Mouse (Mus musculus): ENCODE measurements around the gene Tst. TPM values are rescaled to one million over a fixed set of nuclear protein-coding genes. Genes with fewer than 3 reads are reported as not detected.

Gene Tst
- polyA plus RNA-seq (2011; ENCODE audit: insufficient read depth, insufficient read length, low replicate concordance, missing spikeins) = 14.5 and 23.8 TPM in 2 replicates

GRCm38 (mm10) chr15:78405517-78406211 lies at the start of gene Tst:
Gene Tst (minus strand): TSS chr15:78405907.
- WGBS = 2% methylated on average over 34 of the region's 34 CpGs
- Histone ChIP-seq H3K27ac (ENCODE audit: control insufficient read depth, insufficient read depth, low read depth, low read length, poor library complexity) (peak within 1 kb of the TSS; percentile 92), H3K4me1 (ENCODE audit: control insufficient read depth, insufficient read depth, low read length) (peaks cover 7% of the 10 kb centered on the region), H3K4me3 (replicated peaks; ENCODE audit: control insufficient read depth, low read depth, low read length) (peak within 1 kb of the TSS; percentile 91)
- TF ChIP-seq POLR2A (IDR thresholded peaks at IDR 0.05; ENCODE audit: borderline replicate concordance, control insufficient read depth, low read depth, low read length) (0 out of 2 replicates have a peak, but pooled peaks have one; percentile 9), CTCF (IDR thresholded peaks at IDR 0.05; ENCODE audit: control insufficient read depth, insufficient read depth, low read length) (no peak)

- H3K27ac ChIP-seq (ENCODE audit: control insufficient read depth, insufficient read depth, low read depth, low read length, poor library complexity) = no peak overlapping the region
- no peak overlapping the region for H3K4me3 ChIP-seq (replicated peaks; ENCODE audit: control insufficient read depth, low read depth, low read length)
- WGBS = 42% methylated on average over 4 of the region's 4 CpGs
- no peak for TF ChIP-seq CTCF (IDR thresholded peaks at IDR 0.05; ENCODE audit: control insufficient read depth, insufficient read depth, low read length)
- TF ChIP-seq POLR2A (IDR thresholded peaks at IDR 0.05; ENCODE audit: borderline replicate concordance, control insufficient read depth, low read depth, low read length) = no peak
- H3K4me1 ChIP-seq (ENCODE audit: control insufficient read depth, insufficient read depth, low read length) = no peaks in the 10 kb centered on the region; the same call in 1 of the 2 replicates
These were observed 49.5 kb upstream of the Tst start for GRCm38 (mm10) chr15:78455168-78455567.

- no peak overlapping the region for H3K4me3 ChIP-seq (replicated peaks; ENCODE audit: control insufficient read depth, low read depth, low read length)
- TF ChIP-seq POLR2A (IDR thresholded peaks at IDR 0.05; ENCODE audit: borderline replicate concordance, control insufficient read depth, low read depth, low read length) = no peak
- TF ChIP-seq CTCF (IDR thresholded peaks at IDR 0.05; ENCODE audit: control insufficient read depth, insufficient read depth, low read length) = no peak
- H3K4me1 ChIP-seq (ENCODE audit: control insufficient read depth, insufficient read depth, low read length) = no peaks in the 10 kb centered on the region; the same call in 1 of the 2 replicates
- no peak overlapping the region for H3K27ac ChIP-seq (ENCODE audit: control insufficient read depth, insufficient read depth, low read depth, low read length, poor library complexity)
- 83% methylated on average over 3 of the region's 3 CpGs for WGBS
These were observed 47.2 kb upstream of the Tst start for GRCm38 (mm10) chr15:78452929-78453328.

GRCm38 (mm10) chr15:78451201-78451600 lies 45.5 kb upstream of the Tst start:
- TF ChIP-seq POLR2A (IDR thresholded peaks at IDR 0.05; ENCODE audit: borderline replicate concordance, control insufficient read depth, low read depth, low read length) (no peak), CTCF (IDR thresholded peaks at IDR 0.05; ENCODE audit: control insufficient read depth, insufficient read depth, low read length) (no peak)
- H3K4me3 ChIP-seq (replicated peaks; ENCODE audit: control insufficient read depth, low read depth, low read length) = no peak overlapping the region
- 37% methylated on average over 2 of the region's 2 CpGs for WGBS
- no peaks in the 10 kb centered on the region; the same call in 1 of the 2 replicates for H3K4me1 ChIP-seq (ENCODE audit: control insufficient read depth, insufficient read depth, low read length)
- no peak overlapping the region; the same call in 1 of the 2 replicates for H3K27ac ChIP-seq (ENCODE audit: control insufficient read depth, insufficient read depth, low read depth, low read length, poor library complexity)

- Histone ChIP-seq H3K4me1 (ENCODE audit: control insufficient read depth, insufficient read depth, low read length) (no peaks in the 10 kb centered on the region; the same call in 1 of the 2 replicates), H3K4me3 (replicated peaks; ENCODE audit: control insufficient read depth, low read depth, low read length) (no peak overlapping the region), H3K27ac (ENCODE audit: control insufficient read depth, insufficient read depth, low read depth, low read length, poor library complexity) (no peak overlapping the region)
- 62% methylated on average over 6 of the region's 6 CpGs for WGBS
- TF ChIP-seq CTCF (IDR thresholded peaks at IDR 0.05; ENCODE audit: control insufficient read depth, insufficient read depth, low read length) (no peak), POLR2A (IDR thresholded peaks at IDR 0.05; ENCODE audit: borderline replicate concordance, control insufficient read depth, low read depth, low read length) (no peak)
These were observed 44.7 kb upstream of the Tst start for GRCm38 (mm10) chr15:78450419-78450768.

GRCm38 (mm10) chr15:78449694-78450418 lies 44.1 kb upstream of the Tst start:
- TF ChIP-seq POLR2A (IDR thresholded peaks at IDR 0.05; ENCODE audit: borderline replicate concordance, control insufficient read depth, low read depth, low read length) (no peak), CTCF (IDR thresholded peaks at IDR 0.05; ENCODE audit: control insufficient read depth, insufficient read depth, low read length) (no peak)
- Histone ChIP-seq H3K27ac (ENCODE audit: control insufficient read depth, insufficient read depth, low read depth, low read length, poor library complexity) (no peak overlapping the region), H3K4me3 (replicated peaks; ENCODE audit: control insufficient read depth, low read depth, low read length) (no peak overlapping the region), H3K4me1 (ENCODE audit: control insufficient read depth, insufficient read depth, low read length) (no peaks in the 10 kb centered on the region; the same call in 1 of the 2 replicates)
- 11% methylated on average over 7 of the region's 7 CpGs for WGBS

- H3K27ac ChIP-seq (ENCODE audit: control insufficient read depth, insufficient read depth, low read depth, low read length, poor library complexity) = no peak overlapping the region
- no peak overlapping the region for H3K4me3 ChIP-seq (replicated peaks; ENCODE audit: control insufficient read depth, low read depth, low read length)
- no peaks in the 10 kb centered on the region; the same call in 1 of the 2 replicates for H3K4me1 ChIP-seq (ENCODE audit: control insufficient read depth, insufficient read depth, low read length)
- TF ChIP-seq CTCF (IDR thresholded peaks at IDR 0.05; ENCODE audit: control insufficient read depth, insufficient read depth, low read length) = no peak
- TF ChIP-seq POLR2A (IDR thresholded peaks at IDR 0.05; ENCODE audit: borderline replicate concordance, control insufficient read depth, low read depth, low read length) = no peak
- WGBS = 40% methylated on average over 6 of the region's 6 CpGs
These were observed 43.4 kb upstream of the Tst start for GRCm38 (mm10) chr15:78449131-78449530.

Measured in bone marrow, adult 2 months (tissue).